11 mouse cellular contexts compared by ENCODE assay signal in the genomic region with DNA sequence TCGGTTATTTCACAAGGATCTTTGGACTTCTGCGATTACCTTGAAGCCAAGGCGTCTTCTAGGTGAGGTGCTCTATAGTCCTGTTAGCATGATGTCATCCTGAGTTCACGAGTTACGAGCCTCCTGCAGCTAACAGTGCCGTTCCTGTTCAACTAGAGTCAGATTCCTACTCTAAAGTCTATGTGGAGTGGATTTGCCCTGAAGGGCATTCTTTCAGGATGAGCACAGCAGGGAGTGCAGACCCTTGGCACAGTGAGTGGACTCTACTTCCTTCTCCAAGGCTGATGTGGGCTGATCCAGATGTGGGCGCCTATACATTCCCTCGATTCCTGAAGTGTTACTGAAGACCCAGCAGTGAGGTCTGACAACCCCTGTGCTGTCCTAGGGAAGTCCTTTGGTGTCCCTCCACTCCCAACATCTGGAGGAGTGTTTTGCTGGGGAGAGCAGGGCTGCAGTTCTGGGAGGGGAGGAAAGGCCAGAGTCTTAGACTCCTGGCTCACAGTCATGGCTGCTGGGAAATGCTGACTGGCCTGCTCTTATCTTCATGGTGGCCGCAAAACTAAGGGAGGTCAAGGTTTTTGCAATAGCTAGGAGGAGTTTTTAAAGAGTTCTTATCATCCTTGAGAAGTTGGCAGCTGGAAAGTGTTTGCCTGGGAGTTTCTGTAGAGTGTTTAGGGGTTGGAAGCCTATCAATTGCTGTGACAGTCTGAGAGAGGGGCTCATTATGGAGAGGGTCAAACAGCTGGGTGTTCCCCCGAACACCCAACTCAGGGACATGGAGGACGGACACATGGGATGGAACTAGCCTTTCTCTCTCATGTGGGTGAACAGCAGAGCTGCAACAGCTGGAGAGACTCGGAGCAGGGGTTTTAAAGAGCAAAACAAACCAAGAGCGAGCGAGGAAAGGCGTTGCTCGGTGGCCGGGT. TPM values are rescaled to one million over a fixed set of nuclear protein-coding genes. Genes with fewer than 3 reads are reported as not detected.
DNase-seq lines count a peak whose midpoint lies in the region; ATAC-seq and TF ChIP-seq lines count a peak whose summit lies in the region.
"Had no signal": no experiment of that assay in that cellular context is flagged by ENCODE, and none has a peak within 500 bp of the region (broad histone marks: within the 10 kb centered on the region; RNA-seq: fewer than 3 reads in every experiment).

No protein-coding gene starts in this region.

- no peaks in the 10 kb centered on the region for H3K9me3 ChIP-seq in heart, embryonic 13.5 days
- H3K9me3 ChIP-seq in limb, embryonic 10.5 days (replicated peaks): no peaks in the 10 kb centered on the region
- H3K9me3 ChIP-seq in stomach, embryonic 14.5 days (ENCODE audit: control insufficient read depth, low read depth, low read length): no peaks in the 10 kb centered on the region
- H3K9me3 ChIP-seq in forebrain, postnatal 0 days (ENCODE audit: low read length): no peaks in the 10 kb centered on the region
- no peaks in the 10 kb centered on the region for H3K9me3 ChIP-seq in forebrain, embryonic 12.5 days
- H3K9me3 ChIP-seq: forebrain, embryonic 15.5 days had no signal

- ATAC-seq in heart, embryonic 13.5 days (ENCODE audit: extremely low read depth, insufficient number of reproducible peaks, low FRiP score, low TSS enrichment): no peak
- peak; percentile 46; the same call in 1 of the 2 replicates for ATAC-seq in stomach, embryonic 14.5 days (ENCODE audit: insufficient number of reproducible peaks, insufficient read depth, low FRiP score, low read depth)
- no peak for ATAC-seq in forebrain, postnatal 0 days
- no peak for ATAC-seq in forebrain, embryonic 12.5 days (ENCODE audit: low FRiP score)
- ATAC-seq: forebrain, embryonic 15.5 days; hindbrain, postnatal 0 days had no signal

- peaks cover 31% of the 10 kb centered on the region for H3K4me1 ChIP-seq in heart, embryonic 13.5 days
- peaks cover 27% of the 10 kb centered on the region for H3K4me1 ChIP-seq in limb, embryonic 10.5 days
- H3K4me1 ChIP-seq in stomach, embryonic 14.5 days (ENCODE audit: control insufficient read depth, insufficient read depth, low read length): peaks cover 6% of the 10 kb centered on the region; the same call in 1 of the 2 replicates
- no peaks in the 10 kb centered on the region for H3K4me1 ChIP-seq in forebrain, postnatal 0 days (ENCODE audit: insufficient read depth)
- H3K4me1 ChIP-seq in forebrain, embryonic 12.5 days: peaks cover 2% of the 10 kb centered on the region

- DNase-seq in lung, adult 18-20 months: peak; percentile 47 to 57
- DNase-seq in lung, postnatal 14 days: no peak
- DNase-seq in limb, embryonic 10.5 days (ENCODE audit: low spot score): no peak
- no peak for DNase-seq in right cerebral cortex, postnatal 10 days (ENCODE audit: low spot score in 2 of 2)
- no peak for DNase-seq in forebrain, postnatal 0 days

- no peaks in the 10 kb centered on the region for H3K36me3 ChIP-seq in heart, embryonic 13.5 days
- H3K36me3 ChIP-seq in limb, embryonic 10.5 days: no peaks in the 10 kb centered on the region
- H3K36me3 ChIP-seq in stomach, embryonic 14.5 days (ENCODE audit: control insufficient read depth, insufficient read depth, low read length): no peaks in the 10 kb centered on the region
- no peaks in the 10 kb centered on the region for H3K36me3 ChIP-seq in forebrain, postnatal 0 days (ENCODE audit: insufficient read depth)
- no peaks in the 10 kb centered on the region for H3K36me3 ChIP-seq in forebrain, embryonic 12.5 days (replicated peaks)
- H3K36me3 ChIP-seq: forebrain, embryonic 15.5 days had no signal

- TF ChIP-seq CTCF in forebrain, postnatal 0 days (IDR thresholded peaks at IDR 0.05; ENCODE audit: low read depth): no peak

- H3K4me2 ChIP-seq in heart, embryonic 13.5 days: no peak overlapping the region
- H3K4me2 ChIP-seq in stomach, embryonic 14.5 days (replicated peaks; ENCODE audit: low read depth, low read length): peak overlapping the region; percentile 17; the same call in 1 of the 2 replicates
- no peak overlapping the region for H3K4me2 ChIP-seq in forebrain, postnatal 0 days (ENCODE audit: low read depth)
- H3K4me2 ChIP-seq in forebrain, embryonic 12.5 days: no peak overlapping the region
- H3K4me2 ChIP-seq: forebrain, embryonic 15.5 days had no signal

- no peak overlapping the region for H3K4me3 ChIP-seq in heart, embryonic 13.5 days
- H3K4me3 ChIP-seq in limb, embryonic 10.5 days: no peak overlapping the region
- no peak overlapping the region for H3K4me3 ChIP-seq in stomach, embryonic 14.5 days (ENCODE audit: low read depth, low read length)
- no peak overlapping the region for H3K4me3 ChIP-seq in forebrain, postnatal 0 days (ENCODE audit: low read depth, low read length)
- no peak overlapping the region for H3K4me3 ChIP-seq in forebrain, embryonic 12.5 days (replicated peaks)
- H3K4me3 ChIP-seq: forebrain, embryonic 15.5 days; left cerebral cortex, adult 2 months had no signal

- H3K27ac ChIP-seq in heart, embryonic 13.5 days (replicated peaks): peak overlapping the region; percentile 46
- H3K27ac ChIP-seq in limb, embryonic 10.5 days: 0 out of 2 replicates have a peak overlapping the region, but pooled peaks have one; percentile 23
- H3K27ac ChIP-seq in stomach, embryonic 14.5 days (ENCODE audit: low read length): no peak overlapping the region
- H3K27ac ChIP-seq in forebrain, postnatal 0 days (ENCODE audit: low read depth, low read length): no peak overlapping the region
- H3K27ac ChIP-seq in forebrain, embryonic 12.5 days: no peak overlapping the region
- H3K27ac ChIP-seq: forebrain, embryonic 15.5 days; hindbrain, postnatal 0 days; left cerebral cortex, adult 2 months had no signal

- peaks cover 21% of the 10 kb centered on the region for H3K27me3 ChIP-seq in heart, embryonic 13.5 days (replicated peaks)
- H3K27me3 ChIP-seq in limb, embryonic 10.5 days (ENCODE audit: low read depth, poor library complexity, severe bottlenecking): peaks cover 5% of the 10 kb centered on the region; the same call in 1 of the 2 replicates
- no peaks in the 10 kb centered on the region for H3K27me3 ChIP-seq in stomach, embryonic 14.5 days (ENCODE audit: control insufficient read depth, insufficient read depth, low read length)
- H3K27me3 ChIP-seq in forebrain, postnatal 0 days (ENCODE audit: insufficient read depth, low read length): no peaks in the 10 kb centered on the region
- H3K27me3 ChIP-seq in forebrain, embryonic 12.5 days: peaks cover 10% of the 10 kb centered on the region; the same call in 1 of the 2 replicates
- H3K27me3 ChIP-seq: forebrain, embryonic 15.5 days had no signal

- H3K9ac ChIP-seq in heart, embryonic 13.5 days: no peak overlapping the region
- no peak overlapping the region for H3K9ac ChIP-seq in stomach, embryonic 14.5 days (replicated peaks; ENCODE audit: low read depth, low read length)
- H3K9ac ChIP-seq in forebrain, postnatal 0 days: no peak overlapping the region
- no peak overlapping the region for H3K9ac ChIP-seq in forebrain, embryonic 12.5 days
- H3K9ac ChIP-seq: forebrain, embryonic 15.5 days had no signal

- WGBS in heart, embryonic 13.5 days: 58% methylated on average over 17 of the region's 17 CpGs
- 68% methylated on average over 17 of the region's 17 CpGs for WGBS in limb, embryonic 10.5 days
- WGBS in stomach, embryonic 14.5 days: 52% methylated on average over 17 of the region's 17 CpGs
- WGBS in forebrain, postnatal 0 days: 84% methylated on average over 17 of the region's 17 CpGs
- WGBS in forebrain, embryonic 12.5 days: 78% methylated on average over 17 of the region's 17 CpGs

RNA-seq across cellular contexts. Expression of gene Rhou, which starts 5.2 kb away (rescaled TPM):
- polyA plus RNA-seq in heart, embryonic 13.5 days (2015; fragmentation: Nextera tagmentation; extraction: Ambion mirVana): 7.1 and 8.3 TPM in 2 replicates
- polyA plus RNA-seq in limb, embryonic 10.5 days (2016; fragmentation: Nextera tagmentation; extraction: Ambion mirVana): 6.7 and 7.3 TPM in 2 replicates
- 10.8 and 11.7 TPM in 2 replicates for polyA plus RNA-seq in stomach, embryonic 14.5 days (2014; fragmentation: Nextera tagmentation; extraction: Ambion mirVana)
- total RNA-seq in forebrain, postnatal 0 days (2014; rRNA removed): 41.1 and 52.5 TPM in 2 replicates
- polyA plus RNA-seq in forebrain, postnatal 0 days (2015; fragmentation: Nextera tagmentation; extraction: Ambion mirVana): 7.6 and 10.5 TPM in 2 replicates
- 7.6 and 7.9 TPM in 2 replicates for polyA plus RNA-seq in forebrain, embryonic 12.5 days (2016; fragmentation: Nextera tagmentation; extraction: Ambion mirVana)

Comparison
In these comparisons a context has a peak if more than half of its experiments do, and no peak if none do; other contexts are left out.
1. DNase-seq: peak in lung, adult 18-20 months (2 of 2); none in lung, postnatal 14 days (single experiment), limb, embryonic 10.5 days (single experiment), right cerebral cortex, postnatal 10 days (0 of 2) and forebrain, postnatal 0 days (single experiment).
2. H3K27ac ChIP-seq: peak in heart, embryonic 13.5 days (single experiment) and limb, embryonic 10.5 days (single experiment); none in stomach, embryonic 14.5 days (single experiment), forebrain, postnatal 0 days (single experiment) and forebrain, embryonic 12.5 days (single experiment).